Mouse (Mus musculus) heart, embryonic 14.5 days (tissue): ENCODE measurements around the gene Clec1a. TPM values are rescaled to one million over a fixed set of nuclear protein-coding genes. Genes with fewer than 3 reads are reported as not detected.

Source experiments
- ATAC-seq: fragments of 200-750 bp; cut with Nextera tagmentation; 2 replicates; pipeline ENCODE4 v1.8.0; 2017; ENCODE audit warnings: low read depth, moderate TSS enrichment; ENCODE audit not compliant: insufficient number of reproducible peaks, insufficient read depth, low FRiP score
- H3K27ac ChIP-seq, 2 experiments: fragments of 200-500 bp in 1 of 2; fragments of 300-500 bp in 1 of 2; sonication (generic) in 1 of 2; replicated peaks in 1 of 2; 2 replicates each; pipeline ENCODE4 v1.5.1; 2012 to 2014; ENCODE audit warnings: low read depth in 2 of 2, low read length in 2 of 2, control low read depth in 1 of 2, mild to moderate bottlenecking in 1 of 2, mixed read lengths in 1 of 2; ENCODE audit not compliant: control insufficient read depth in 1 of 2, insufficient read depth in 1 of 2
- H3K27me3 ChIP-seq: fragments of 300-500 bp; sonication (generic); 2 replicates; pipeline ENCODE4 v1.6.1; 2014; ENCODE audit warnings: mild to moderate bottlenecking, low read length, control low read depth; ENCODE audit not compliant: control insufficient read depth, insufficient read depth
- H3K36me3 ChIP-seq: fragments of 300-500 bp; sonication (generic); 2 replicates; pipeline ENCODE4 v1.6.1; 2014; ENCODE audit warnings: mild to moderate bottlenecking, control low read depth, low read length, mixed read lengths; ENCODE audit not compliant: control insufficient read depth, insufficient read depth
- H3K4me1 ChIP-seq, 2 experiments: fragments of 200-500 bp in 1 of 2; fragments of 300-500 bp in 1 of 2; sonication (generic) in 1 of 2; 2 replicates each; pipeline ENCODE4 v1.6.1; 2012 to 2014; ENCODE audit warnings: low read length in 2 of 2, control low read depth in 1 of 2, mixed read lengths in 1 of 2; ENCODE audit not compliant: control insufficient read depth in 2 of 2, insufficient read depth in 2 of 2
- H3K4me2 ChIP-seq: fragments of 300-500 bp; sonication (generic); 2 replicates; pipeline ENCODE4 v1.6.1; 2014; ENCODE audit warnings: mild to moderate bottlenecking, low read length
- H3K4me3 ChIP-seq, 2 experiments: fragments of 200-500 bp in 1 of 2; fragments of 300-500 bp in 1 of 2; sonication (generic) in 1 of 2; 2 replicates each; pipeline ENCODE4 v1.5.1; 2012 to 2014; ENCODE audit warnings: low read length in 2 of 2, mild to moderate bottlenecking in 2 of 2, control low read depth in 1 of 2, low read depth in 1 of 2, moderate library complexity in 1 of 2; ENCODE audit not compliant: control insufficient read depth in 1 of 2, insufficient read depth in 1 of 2
- H3K9ac ChIP-seq: fragments of 300-500 bp; sonication (generic); 2 replicates; pipeline ENCODE4 v1.6.1; 2014; ENCODE audit warnings: mild to moderate bottlenecking, low read length
- H3K9me3 ChIP-seq: fragments of 300-500 bp; sonication (generic); 2 replicates; pipeline ENCODE4 v1.6.1; 2016; ENCODE audit warnings: low read length, control low read depth; ENCODE audit not compliant: control insufficient read depth
- WGBS: fragments of 180-500 bp; shearing (Covaris S2); extraction: QIAGEN DNeasy Blood & Tissue Kit; methylation state at CpG from one replicate; pipeline ENCODE4 v1.1.7; 2014; 5-methylcytosine and 5-hydroxymethylcytosine counted together
- polyA plus RNA-seq: library from polyadenylated mRNA; unstranded; fragments of >200 nt; fragmentation: Nextera tagmentation; extraction: Ambion mirVana; gene quantifications from 2 replicates; pipeline ENCODE4 v1.2.1, GENCODE M21; 2014

Gene Clec1a
- polyA plus RNA-seq, 1 experiment from 2014 or later: 3.9 TPM

DNA sequence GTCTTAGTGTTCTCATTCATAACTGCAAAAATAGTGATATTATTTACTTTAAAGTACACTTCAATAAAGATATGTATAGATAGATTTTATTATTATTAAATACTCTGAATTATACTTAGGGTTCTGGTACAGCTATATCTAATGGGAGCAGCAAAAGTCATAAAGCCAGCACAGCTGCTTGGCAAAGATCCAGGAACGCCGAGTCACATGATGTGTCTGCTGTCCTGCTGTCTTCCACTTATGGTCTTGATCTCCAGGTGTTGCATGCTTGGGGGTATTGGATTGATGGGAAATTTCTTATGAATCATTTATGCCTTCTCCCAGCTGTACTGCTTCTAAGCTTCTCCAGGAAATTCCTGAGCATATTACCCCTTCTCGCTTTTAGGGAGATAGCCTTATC, 68.3 kb downstream of the Clec1a start:
- Histone ChIP-seq H3K4me1 (no peaks in the 10 kb centered on the region; a peak in 1 of 4 replicates), H3K4me3 (no peak overlapping the region), H3K27me3 (no peaks in the 10 kb centered on the region), H3K9ac (no peak overlapping the region), H3K4me2 (no peak overlapping the region), H3K27ac (no peak overlapping the region), H3K9me3 (no peaks in the 10 kb centered on the region), H3K36me3 (no peaks in the 10 kb centered on the region)
- WGBS: 63% methylated on average over 3 of the region's 3 CpGs
- no peak for ATAC-seq

DNA sequence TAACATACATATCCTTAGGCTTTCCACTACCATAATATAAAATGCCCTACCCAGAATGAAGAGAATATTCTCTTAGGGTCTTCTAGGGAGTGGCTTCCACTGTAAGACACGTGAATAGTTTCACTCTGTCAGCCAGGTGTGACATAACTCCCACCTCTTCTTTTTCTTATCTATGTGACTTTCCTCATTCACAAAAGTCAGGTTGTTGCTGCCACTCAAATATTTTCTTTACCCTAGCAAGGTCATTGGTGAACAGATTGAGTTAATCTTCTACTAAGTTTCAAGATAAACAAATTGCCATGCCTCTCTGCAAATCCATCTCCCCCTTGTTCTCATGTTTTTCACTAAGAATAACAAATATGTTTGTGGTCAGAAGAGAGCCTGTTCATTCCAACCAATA, 70.1 kb downstream of the Clec1a start:
- 63% methylated on average over 1 of the region's 1 CpGs for WGBS
- H3K4me1 ChIP-seq: no peaks in the 10 kb centered on the region; a peak in 1 of 4 replicates
- H3K4me3 ChIP-seq: no peak overlapping the region
- no peak overlapping the region for H3K27ac ChIP-seq
- no peak overlapping the region for H3K4me2 ChIP-seq
- H3K27me3 ChIP-seq: no peaks in the 10 kb centered on the region
- no peaks in the 10 kb centered on the region for H3K36me3 ChIP-seq
- no peak for ATAC-seq
- H3K9me3 ChIP-seq: no peaks in the 10 kb centered on the region
- H3K9ac ChIP-seq: no peak overlapping the region

DNA sequence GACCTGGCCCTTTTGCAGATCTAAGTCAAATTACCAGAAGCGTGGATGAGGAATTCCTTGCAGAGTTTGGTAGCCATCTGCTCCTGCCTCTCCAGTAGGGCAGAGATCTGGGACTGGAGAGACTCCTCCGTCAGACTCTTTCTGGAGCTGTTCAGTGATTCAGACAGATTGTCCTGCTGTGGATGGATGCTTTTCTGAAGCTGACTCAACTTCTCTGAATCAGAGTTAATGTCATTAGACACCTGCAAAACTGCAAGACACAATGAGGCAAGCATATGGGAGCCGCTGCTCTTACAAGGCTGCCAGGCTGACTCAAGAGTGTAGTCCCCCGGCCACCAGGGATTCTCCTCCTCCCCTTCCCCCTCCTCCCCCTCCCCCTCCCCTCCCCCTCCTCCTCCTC, 71.3 kb downstream of the Clec1a start:
- 72% methylated on average over 4 of the region's 4 CpGs for WGBS
- Histone ChIP-seq H3K9me3 (peaks cover 4% of the 10 kb centered on the region; the same call in 1 of the 2 replicates), H3K4me1 (no peaks in the 10 kb centered on the region; a peak in 1 of 4 replicates), H3K4me2 (no peak overlapping the region), H3K27me3 (no peaks in the 10 kb centered on the region), H3K27ac (no peak overlapping the region), H3K4me3 (no peak overlapping the region), H3K36me3 (no peaks in the 10 kb centered on the region), H3K9ac (no peak overlapping the region)
- ATAC-seq: no peak

DNA sequence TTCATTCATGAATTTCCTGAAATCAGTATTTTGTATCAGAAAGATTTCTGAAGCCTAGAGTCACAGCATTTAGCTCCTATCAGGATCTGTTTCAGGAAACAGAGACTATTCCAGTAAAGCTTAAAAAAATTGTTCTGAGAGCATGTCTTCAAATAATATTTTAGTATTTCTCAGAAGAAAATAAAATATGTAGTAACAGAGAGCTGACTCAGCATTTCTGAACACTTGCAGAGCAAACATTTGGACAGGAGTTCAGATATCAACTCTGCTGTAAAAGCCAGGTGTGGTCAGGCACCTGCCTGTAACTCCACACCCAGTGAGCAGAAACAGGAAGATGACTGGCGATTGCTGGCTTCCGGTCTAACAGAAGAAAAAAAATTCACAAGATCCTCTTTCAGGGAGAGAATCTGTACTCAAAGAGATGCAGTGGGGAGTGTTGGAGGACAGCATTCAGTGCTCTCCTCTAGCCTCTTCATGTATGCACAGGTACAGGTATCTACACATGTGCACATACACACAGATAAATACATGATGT, 76.8 kb downstream of the Clec1a start:
- WGBS: 74% methylated on average over 2 of the region's 2 CpGs
- H3K9ac ChIP-seq: no peak overlapping the region
- H3K9me3 ChIP-seq: peaks cover 4% of the 10 kb centered on the region; the same call in 1 of the 2 replicates
- H3K4me1 ChIP-seq: 0 out of 4 replicates have a peak, but pooled peaks cover 0 to 2% of the 10 kb centered on the region in 2 experiments
- H3K27ac ChIP-seq: no peak overlapping the region
- H3K36me3 ChIP-seq: no peaks in the 10 kb centered on the region
- ATAC-seq: no peak
- no peak overlapping the region for H3K4me2 ChIP-seq
- no peaks in the 10 kb centered on the region for H3K27me3 ChIP-seq
- no peak overlapping the region for H3K4me3 ChIP-seq

Other genes with a start within 250 kb of the Clec1a start
- 0.18 and 0.35 TPM in 2 replicates for gene Cd69, start 176.6 kb downstream of the Clec1a start, polyA plus RNA-seq
- gene 4922502D21Rik, start 120.2 kb downstream of the Clec1a start, polyA plus RNA-seq: not detected in 2 replicates
- gene Clec12a, start 109.3 kb downstream of the Clec1a start, polyA plus RNA-seq: 0.57 and 1.1 TPM in 2 replicates
- 0.18 and 0.39 TPM in 2 replicates for gene Clec12b, start 66.1 kb downstream of the Clec1a start, polyA plus RNA-seq
- 3.9 and 5.6 TPM in 2 replicates for gene Clec1b, start 54.7 kb downstream of the Clec1a start, polyA plus RNA-seq
- 0.42 and 0.58 TPM in 2 replicates for gene Clec9a, start 43.1 kb downstream of the Clec1a start, polyA plus RNA-seq
- gene Olr1, start 55.2 kb upstream of the Clec1a start, polyA plus RNA-seq: 0.22 and 0.39 TPM in 2 replicates
- gene Tmem52b, start 60.6 kb upstream of the Clec1a start, polyA plus RNA-seq: not detected in 2 replicates
- 12.1 and 16.3 TPM in 2 replicates for gene Gabarapl1, start 81.2 kb upstream of the Clec1a start, polyA plus RNA-seq
- gene Klre1, start 125.9 kb upstream of the Clec1a start, polyA plus RNA-seq: not detected in 2 replicates
- gene Klrd1, start 139.8 kb upstream of the Clec1a start, polyA plus RNA-seq: not detected in 2 replicates
- gene Klrk1, start 171.9 kb upstream of the Clec1a start, polyA plus RNA-seq: 0.13 TPM in 1 of 2 replicates, not detected in the other
- not detected in 2 replicates for gene Klrc3, start 191.3 kb upstream of the Clec1a start, polyA plus RNA-seq
- not detected in 2 replicates for gene Klrc2, start 208.7 kb upstream of the Clec1a start, polyA plus RNA-seq
- not detected in 2 replicates for gene Klrc1, start 227.0 kb upstream of the Clec1a start, polyA plus RNA-seq